Mouse (Mus musculus) myocyte (in vitro differentiated cells): ENCODE measurements around the gene Rims4. TPM values are rescaled to one million over a fixed set of nuclear protein-coding genes. Genes with fewer than 3 reads are reported as not detected.

ENCODE experiments used
- H3K27me3 ChIP-seq: one replicate; pipeline ENCODE4 v1.6.1; 2011; ENCODE audit not compliant: control insufficient read depth, insufficient read depth, insufficient read length
- H3K36me3 ChIP-seq: one replicate; pipeline ENCODE4 v1.6.1; 2011; ENCODE audit not compliant: control insufficient read depth, insufficient read depth
- H3K4me2 ChIP-seq: one replicate; pipeline ENCODE4 v1.6.1; 2011; ENCODE audit warnings: low read depth, control low read depth
- H3K4me3 ChIP-seq: one replicate; pipeline ENCODE4 v1.5.1; 2011; ENCODE audit warnings: mild to moderate bottlenecking, control low read depth, moderate library complexity
- H3K79me2 ChIP-seq: one replicate; pipeline ENCODE4 v1.6.1; 2011; ENCODE audit not compliant: control insufficient read depth, insufficient read depth
- H3ac ChIP-seq: one replicate; pipeline ENCODE4 v1.6.1; 2011; ENCODE audit not compliant: control insufficient read depth, insufficient read length
- CEBPB ChIP-seq: IDR thresholded peaks from 2 replicates; pipeline ENCODE4 v1.6.1; 2011; ENCODE audit warnings: mild to moderate bottlenecking, moderate library complexity; ENCODE audit not compliant: poor library complexity, insufficient read depth, severe bottlenecking
- E2F4 ChIP-seq: IDR thresholded peaks from one replicate; pipeline ENCODE4 v1.6.1; 2011; ENCODE audit warnings: mild to moderate bottlenecking, control low read depth, moderate library complexity; ENCODE audit not compliant: insufficient read depth
- MAX ChIP-seq: IDR thresholded peaks from one replicate; pipeline ENCODE4 v1.6.1; 2011; ENCODE audit warnings: low read depth, mild to moderate bottlenecking, control low read depth
- MYOD1 ChIP-seq, 3 experiments: IDR thresholded peaks; one replicate each; pipeline ENCODE4 v1.6.1; 2011; ENCODE audit warnings: control low read depth in 2 of 3, low read depth in 2 of 3, mild to moderate bottlenecking in 2 of 3, moderate library complexity in 1 of 3; ENCODE audit not compliant: insufficient read length in 2 of 3, control insufficient read depth in 1 of 3
- MYOG ChIP-seq, 3 experiments: IDR thresholded peaks; one replicate each; pipeline ENCODE4 v1.6.1; 2011; ENCODE audit warnings: control low read depth in 2 of 3, low read depth in 2 of 3, mild to moderate bottlenecking in 2 of 3; ENCODE audit not compliant: insufficient read length in 2 of 3, control insufficient read depth in 1 of 3, insufficient read depth in 1 of 3
- POLR2A ChIP-seq: IDR thresholded peaks from one replicate; pipeline ENCODE4 v1.6.1; 2011; ENCODE audit warnings: low read depth, mild to moderate bottlenecking, control low read depth, moderate library complexity; ENCODE audit not compliant: insufficient read length
- POLR2AphosphoS2 ChIP-seq: IDR thresholded peaks from one replicate; pipeline ENCODE4 v1.6.1; 2011; ENCODE audit warnings: low read depth, control low read depth; ENCODE audit not compliant: insufficient read length
- REST ChIP-seq: IDR thresholded peaks from one replicate; pipeline ENCODE4 v1.6.1; 2011; ENCODE audit warnings: mild to moderate bottlenecking, control low read depth, moderate library complexity; ENCODE audit not compliant: insufficient read depth, insufficient read length
- SRF ChIP-seq: IDR thresholded peaks from one replicate; pipeline ENCODE4 v1.6.1; 2011; ENCODE audit warnings: low read depth; ENCODE audit not compliant: control insufficient read depth, insufficient read length
- TCF12 ChIP-seq: IDR thresholded peaks from one replicate; pipeline ENCODE4 v1.6.1; 2011; ENCODE audit warnings: mild to moderate bottlenecking, control low read depth; ENCODE audit not compliant: poor library complexity, insufficient read depth, severe bottlenecking
- TCF3 ChIP-seq: IDR thresholded peaks from one replicate; pipeline ENCODE4 v1.6.1; 2011; ENCODE audit warnings: low read depth, control low read depth; ENCODE audit not compliant: insufficient read length
- USF1 ChIP-seq: IDR thresholded peaks from one replicate; pipeline ENCODE4 v1.6.1; 2011; ENCODE audit warnings: low read depth, mild to moderate bottlenecking, control low read depth, moderate library complexity
- polyA plus RNA-seq: library from polyadenylated mRNA; unstranded; fragments of >200 nt; fragmentation: generic; extraction: Trizol; gene quantifications from one replicate; pipeline ENCODE4 v1.2.1, GENCODE M21; 2012; ENCODE audit warnings: missing spikeins

Gene Rims4
- polyA plus RNA-seq, 1 experiment = not detected

GRCm38 (mm10) chr2:163826494-163826893 is 92.0 kb downstream of the Rims4 start:
- TF ChIP-seq USF1 (peak; percentile 73), POLR2AphosphoS2 (no peak), CEBPB (no peak), MYOG (IDR thresholded peaks at IDR 0.05; ENCODE audit: control insufficient read depth in 1 of 3, insufficient read depth in 1 of 3, insufficient read length in 2 of 3, low read depth in 2 of 3) (peak in 1 of 3 experiments; percentile 26)
- no peak overlapping the region for H3K4me3 ChIP-seq

GRCm38 (mm10) chr2:163825861-163826260 is 92.6 kb downstream of the Rims4 start:
- H3ac ChIP-seq = no peak overlapping the region
- H3K4me3 ChIP-seq = no peak overlapping the region
- H3K27me3 ChIP-seq = no peaks in the 10 kb centered on the region
- H3K4me2 ChIP-seq = no peak overlapping the region
- TF ChIP-seq MYOG (IDR thresholded peaks at IDR 0.05; ENCODE audit: control insufficient read depth in 1 of 3, insufficient read depth in 1 of 3, insufficient read length in 2 of 3, low read depth in 2 of 3) (peak in 1 of 3 experiments; percentile 18), MYOD1 (IDR thresholded peaks at IDR 0.05; ENCODE audit: control insufficient read depth in 1 of 3, insufficient read length in 2 of 3, low read depth in 2 of 3) (no peak)
- no peaks in the 10 kb centered on the region for H3K79me2 ChIP-seq
- no peaks in the 10 kb centered on the region for H3K36me3 ChIP-seq

More at GRCm38 (mm10) chr2:163826494-163826893, 92.0 kb downstream of the Rims4 start:
- Histone ChIP-seq H3K79me2 (no peaks in the 10 kb centered on the region), H3K27me3 (no peaks in the 10 kb centered on the region), H3ac (no peak overlapping the region), H3K4me2 (peak overlapping the region; percentile 0), H3K36me3 (no peaks in the 10 kb centered on the region)

- H3ac ChIP-seq = no peak overlapping the region
- no peak overlapping the region for H3K4me3 ChIP-seq
- H3K79me2 ChIP-seq = no peaks in the 10 kb centered on the region
- no peaks in the 10 kb centered on the region for H3K36me3 ChIP-seq
- no peaks in the 10 kb centered on the region for H3K27me3 ChIP-seq
- no peak overlapping the region for H3K4me2 ChIP-seq
- TF ChIP-seq MYOD1 (IDR thresholded peaks at IDR 0.05; ENCODE audit: control insufficient read depth in 1 of 3, insufficient read length in 2 of 3, low read depth in 2 of 3) (no peak), TCF3 (no peak), USF1 (no peak), CEBPB (no peak), SRF (no peak), POLR2AphosphoS2 (no peak), POLR2A (no peak), MYOG (IDR thresholded peaks at IDR 0.05; ENCODE audit: control insufficient read depth in 1 of 3, insufficient read depth in 1 of 3, insufficient read length in 2 of 3, low read depth in 2 of 3) (no peak), MAX (no peak), REST (no peak), E2F4 (no peak), TCF12 (no peak)
Measured at GRCm38 (mm10) chr2:163823771-163824170, 94.7 kb downstream of the Rims4 start.

GRCm38 (mm10) chr2:163823248-163823647 is 95.2 kb downstream of the Rims4 start:
- TF ChIP-seq E2F4 = no peak
- TF ChIP-seq MAX = no peak
- no peak for TF ChIP-seq USF1
- no peak for TF ChIP-seq MYOD1 (IDR thresholded peaks at IDR 0.05; ENCODE audit: control insufficient read depth in 1 of 3, insufficient read length in 2 of 3, low read depth in 2 of 3)
- TF ChIP-seq MYOG (IDR thresholded peaks at IDR 0.05; ENCODE audit: control insufficient read depth in 1 of 3, insufficient read depth in 1 of 3, insufficient read length in 2 of 3, low read depth in 2 of 3) = no peak
- no peak for TF ChIP-seq TCF3
- no peak for TF ChIP-seq TCF12
- TF ChIP-seq POLR2AphosphoS2 = no peak
- TF ChIP-seq REST = no peak
- TF ChIP-seq SRF = no peak
- no peak for TF ChIP-seq CEBPB
- TF ChIP-seq POLR2A = no peak
- Histone ChIP-seq H3K79me2 (no peaks in the 10 kb centered on the region), H3ac (no peak overlapping the region), H3K27me3 (no peaks in the 10 kb centered on the region), H3K4me2 (no peak overlapping the region), H3K36me3 (no peaks in the 10 kb centered on the region), H3K4me3 (no peak overlapping the region)

GRCm38 (mm10) chr2:163820607-163821006 is 97.9 kb downstream of the Rims4 start, which contains the start of gene Ccn5:
Gene Ccn5 (plus strand): TSS chr2:163820861.
- TF ChIP-seq MYOD1 (IDR thresholded peaks at IDR 0.05; ENCODE audit: control insufficient read depth in 1 of 3, insufficient read length in 2 of 3, low read depth in 2 of 3) (no peak), REST (no peak), POLR2AphosphoS2 (no peak), TCF12 (no peak), TCF3 (no peak), MAX (no peak), POLR2A (no peak)
- Histone ChIP-seq H3K4me2 (peak within 1 kb of the TSS; percentile 53), H3K4me3 (no peak within 1 kb of the TSS), H3K27me3 (no peaks in the 10 kb centered on the region), H3ac (no peak within 1 kb of the TSS), H3K79me2 (no peaks in the 10 kb centered on the region), H3K36me3 (no peaks in the 10 kb centered on the region)
